Mouse (Mus musculus) midbrain, postnatal 0 days (tissue): ENCODE data around the gene Fads1. TPM values are rescaled to one million over a fixed set of nuclear protein-coding genes. Genes with fewer than 3 reads are reported as not detected.

Experiments used
- ATAC-seq: fragments of 200-750 bp; cut with Nextera tagmentation; 2 replicates; pipeline ENCODE4 v1.8.0; 2017; ENCODE audit warnings: moderate number of reproducible peaks, mild to moderate bottlenecking, moderate TSS enrichment, moderate library complexity; ENCODE audit not compliant: low FRiP score
- DNase-seq: peaks from one replicate; pipeline ENCODE4 v3.0.0-alpha.2; 2015; ENCODE audit warnings: low spot score
- H3K27ac ChIP-seq: fragments of 300-500 bp; sonication (generic); 2 replicates; pipeline ENCODE4 v1.5.1; 2014; ENCODE audit warnings: low read depth, mild to moderate bottlenecking, low read length, mixed read lengths
- H3K27me3 ChIP-seq: fragments of 300-500 bp; sonication (generic); 2 replicates; pipeline ENCODE4 v1.6.1; 2014; ENCODE audit warnings: low read length, control low read depth, mixed read lengths; ENCODE audit not compliant: insufficient read depth
- H3K36me3 ChIP-seq: fragments of 300-500 bp; sonication (generic); 2 replicates; pipeline ENCODE4 v1.6.1; 2014; ENCODE audit warnings: low read length, control low read depth, mixed read lengths; ENCODE audit not compliant: insufficient read depth
- H3K4me1 ChIP-seq: fragments of 300-500 bp; sonication (generic); 2 replicates; pipeline ENCODE4 v1.6.1; 2014; ENCODE audit warnings: mild to moderate bottlenecking, control low read depth, antibody characterized with exemption, low read length, mixed read lengths; ENCODE audit not compliant: insufficient read depth
- H3K4me2 ChIP-seq: fragments of 300-500 bp; sonication (generic); 2 replicates; pipeline ENCODE4 v1.6.1; 2014; ENCODE audit warnings: low read depth, mild to moderate bottlenecking, low read length, mixed read lengths; ENCODE audit not compliant: poor library complexity, severe bottlenecking
- H3K4me3 ChIP-seq: fragments of 300-500 bp; sonication (generic); 2 replicates; pipeline ENCODE4 v1.5.1; 2014; ENCODE audit warnings: low read depth, mild to moderate bottlenecking, low read length, moderate library complexity
- H3K9ac ChIP-seq: fragments of 300-500 bp; sonication (generic); replicated peaks from 2 replicates; pipeline ENCODE4 v1.6.1; 2014; ENCODE audit warnings: mild to moderate bottlenecking, low read length, moderate library complexity, mixed read lengths; ENCODE audit not compliant: poor library complexity, severe bottlenecking
- H3K9me3 ChIP-seq: fragments of 300-500 bp; sonication (generic); 2 replicates; pipeline ENCODE4 v1.6.1; 2016; ENCODE audit warnings: low read length, control low read depth
- CTCF ChIP-seq: IDR thresholded peaks from 2 replicates; pipeline ENCODE4 v1.5.1; 2016; ENCODE audit warnings: antibody characterized with exemption, mild to moderate bottlenecking
- WGBS: fragments of 180-500 bp; shearing (Covaris S2); extraction: QIAGEN DNeasy Blood & Tissue Kit; methylation state at CpG from one replicate; pipeline ENCODE4 v1.1.7; 2014; 5-methylcytosine and 5-hydroxymethylcytosine counted together
- polyA plus RNA-seq: library from polyadenylated mRNA; unstranded; fragments of >200 nt; fragmentation: Nextera tagmentation; extraction: Ambion mirVana; gene quantifications from 2 replicates; pipeline ENCODE4 v1.2.1, GENCODE M21; 2015
- total RNA-seq: library from RNA; depleted of rRNA; stranded (reverse); fragments of >200 nt; gene quantifications from 2 replicates; pipeline ENCODE4 v1.2.3, GENCODE M21; 2014

The Fads1 gene
- total and polyA plus RNA-seq, 2 experiments from 2014 or later: 153 to 184 TPM

DNA sequence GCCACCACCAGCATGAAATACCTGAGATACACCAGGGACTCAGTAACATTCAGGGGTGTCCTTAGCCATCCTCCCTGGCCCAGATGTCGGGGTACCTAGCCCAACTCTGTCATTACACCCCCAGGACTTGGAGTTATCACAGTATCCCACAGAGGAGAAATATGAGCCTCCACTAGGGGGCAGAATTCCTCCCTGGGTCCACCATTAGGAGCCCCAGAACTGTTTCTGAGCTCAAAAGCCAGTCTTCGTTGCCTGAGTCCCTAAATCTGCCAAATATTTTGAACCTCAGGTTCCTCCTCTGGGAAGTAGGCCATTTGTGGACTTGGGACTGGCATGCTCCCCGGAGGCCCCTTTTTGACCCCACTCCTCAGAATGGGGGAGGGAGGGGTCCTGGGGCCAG, 36.4 kb downstream of the Fads1 start:
- Histone ChIP-seq H3K36me3 (no peaks in the 10 kb centered on the region), H3K4me1 (no peaks in the 10 kb centered on the region), H3K9me3 (no peaks in the 10 kb centered on the region), H3K27me3 (no peaks in the 10 kb centered on the region), H3K4me3 (no peak overlapping the region), H3K9ac (no peak overlapping the region), H3K27ac (no peak overlapping the region), H3K4me2 (no peak overlapping the region)
- ATAC-seq (no peak), DNase-seq (peak; percentile 58)
- TF ChIP-seq CTCF: peak; percentile 72
- 43% methylated on average over 3 of the region's 3 CpGs for WGBS

GRCm38 (mm10) chr19:10219593-10219992, 36.9 kb downstream of the Fads1 start:
- no peak overlapping the region for H3K4me2 ChIP-seq
- no peaks in the 10 kb centered on the region for H3K36me3 ChIP-seq
- no peaks in the 10 kb centered on the region for H3K9me3 ChIP-seq
- no peak overlapping the region for H3K27ac ChIP-seq
- H3K9ac ChIP-seq: no peak overlapping the region
- no peaks in the 10 kb centered on the region for H3K27me3 ChIP-seq
- TF ChIP-seq CTCF: no peak
- H3K4me3 ChIP-seq: no peak overlapping the region
- 74% methylated on average over 6 of the region's 6 CpGs for WGBS
- H3K4me1 ChIP-seq: no peaks in the 10 kb centered on the region
- no peak for ATAC-seq
- no peak for DNase-seq

DNA sequence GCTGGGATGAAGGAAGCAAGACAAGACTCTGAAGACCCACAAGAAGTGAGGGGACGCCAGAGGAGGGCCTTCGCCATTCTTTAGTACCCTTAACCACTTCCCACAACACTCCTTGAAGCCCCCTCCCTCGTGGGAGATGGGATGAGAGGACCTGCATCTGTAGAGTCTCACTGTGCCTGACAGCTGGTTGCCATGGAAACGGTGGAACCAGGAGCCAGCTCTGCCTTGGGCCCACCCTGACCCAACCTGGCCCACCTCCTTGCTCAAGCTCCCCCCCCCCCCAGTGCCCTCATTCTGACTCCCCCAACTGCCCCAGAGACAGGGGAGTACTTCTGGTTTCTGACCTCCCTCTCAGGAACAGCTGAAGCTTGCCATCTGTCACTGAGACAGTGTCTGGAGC, 38.9 kb downstream of the Fads1 start:
- TF ChIP-seq CTCF: no peak

GRCm38 (mm10) chr19:10222656-10223055, 40.0 kb downstream of the Fads1 start:
- no peaks in the 10 kb centered on the region for H3K27me3 ChIP-seq
- 51% methylated on average over 7 of the region's 8 CpGs for WGBS
- no peaks in the 10 kb centered on the region for H3K9me3 ChIP-seq
- DNase-seq: no peak
- no peak overlapping the region for H3K4me3 ChIP-seq
- no peaks in the 10 kb centered on the region for H3K36me3 ChIP-seq
- H3K4me1 ChIP-seq: no peaks in the 10 kb centered on the region
- TF ChIP-seq CTCF: no peak
- H3K27ac ChIP-seq: no peak overlapping the region
- ATAC-seq: no peak
- no peak overlapping the region for H3K4me2 ChIP-seq
- no peak overlapping the region for H3K9ac ChIP-seq

More for the DNA sequence above, 38.9 kb downstream of the Fads1 start:
- DNase-seq: peak; percentile 17
- no peak for ATAC-seq
- H3K9me3 ChIP-seq: no peaks in the 10 kb centered on the region
- H3K4me1 ChIP-seq: no peaks in the 10 kb centered on the region
- H3K4me2 ChIP-seq: no peak overlapping the region
- no peaks in the 10 kb centered on the region for H3K36me3 ChIP-seq
- H3K9ac ChIP-seq: no peak overlapping the region
- H3K27ac ChIP-seq: no peak overlapping the region
- 48% methylated on average over 4 of the region's 4 CpGs for WGBS
- no peaks in the 10 kb centered on the region for H3K27me3 ChIP-seq
- H3K4me3 ChIP-seq: no peak overlapping the region

GRCm38 (mm10) chr19:10223561-10223960, 40.9 kb downstream of the Fads1 start:
- Histone ChIP-seq H3K9me3 (no peaks in the 10 kb centered on the region), H3K4me3 (no peak overlapping the region), H3K4me2 (no peak overlapping the region), H3K27me3 (no peaks in the 10 kb centered on the region), H3K27ac (no peak overlapping the region), H3K36me3 (no peaks in the 10 kb centered on the region), H3K4me1 (no peaks in the 10 kb centered on the region), H3K9ac (no peak overlapping the region)
- 75% methylated on average over 4 of the region's 4 CpGs for WGBS
- TF ChIP-seq CTCF: no peak
- no peak for DNase-seq
- ATAC-seq: no peak

DNA sequence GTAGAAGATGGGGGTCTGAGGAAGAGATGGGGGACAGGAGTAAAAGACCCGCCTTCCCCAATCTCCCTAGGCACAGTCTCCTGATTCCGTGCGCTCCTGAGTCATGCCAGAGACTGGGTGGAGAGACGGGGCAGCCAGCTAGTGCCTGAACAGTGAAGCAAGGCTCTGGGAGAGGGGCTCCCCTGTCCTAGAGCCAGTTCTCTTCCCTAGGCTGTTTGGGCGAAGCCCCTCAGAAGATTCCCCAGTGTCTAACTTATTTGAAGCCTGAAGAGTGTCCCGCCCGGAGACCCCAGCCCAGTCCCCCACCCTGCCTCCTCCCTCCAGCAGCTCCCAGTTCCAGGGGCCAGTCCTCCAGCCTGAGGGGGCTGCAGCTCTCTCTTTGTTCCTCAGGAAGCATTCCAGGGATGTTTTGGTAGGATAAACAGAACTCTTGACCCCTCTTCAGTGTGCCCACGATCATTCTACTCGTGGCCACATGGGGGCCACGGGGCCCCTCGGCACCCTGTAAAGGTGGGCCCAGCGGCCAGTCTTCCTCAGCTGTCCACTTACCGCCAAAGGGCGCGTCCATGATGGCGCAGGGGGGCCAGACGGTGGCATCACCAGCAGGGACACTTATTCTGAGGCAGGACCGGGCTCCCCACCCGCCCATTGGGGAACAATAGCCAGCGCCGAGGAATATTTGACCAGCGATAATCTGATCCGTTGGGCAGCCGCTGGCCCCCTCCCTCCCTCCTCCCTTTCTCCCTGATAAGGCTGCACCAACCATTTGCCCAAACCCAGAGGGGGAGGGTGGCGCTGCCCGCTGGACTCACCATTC, 42.2 kb downstream of the Fads1 start:
- no peak overlapping the region for H3K27ac ChIP-seq
- no peak overlapping the region for H3K4me2 ChIP-seq
- no peak overlapping the region for H3K9ac ChIP-seq
- WGBS: 32% methylated on average over 26 of the region's 26 CpGs
- H3K4me1 ChIP-seq: no peaks in the 10 kb centered on the region
- no peaks in the 10 kb centered on the region for H3K9me3 ChIP-seq
- H3K27me3 ChIP-seq: no peaks in the 10 kb centered on the region
- DNase-seq (no peak), ATAC-seq (no peak)
- no peak for TF ChIP-seq CTCF
- no peaks in the 10 kb centered on the region for H3K36me3 ChIP-seq
- H3K4me3 ChIP-seq: no peak overlapping the region
